Mouse (Mus musculus) kidney, adult 11 months (tissue): ENCODE results near the gene Olfr339.
"Not testable (repeated sequence)": the region's sequence is repeated elsewhere in the genome, so short reads cannot be mapped to it uniquely, and the experiment has no call there.

Experiments used
- DNase-seq: peaks from one replicate; pipeline ENCODE4 v3.0.0; 2022

Gene Olfr339

GRCm38 (mm10) chr2:36418647-36419046 is at the start of gene Olfr339:
Gene Olfr339 (plus strand): TSS chr2:36418947.
- DNase-seq, result no peak

- DNase-seq, result no peak
These were observed 45.5 kb upstream of the Olfr339 start, which contains the start of gene Olfr338 for GRCm38 (mm10) chr2:36373219-36373618. Gene Olfr338 (plus strand): TSS chr2:36373519.

GRCm38 (mm10) chr2:36415174-36415573 is 3.6 kb upstream of the Olfr339 start:
- not testable (repeated sequence) for DNase-seq

GRCm38 (mm10) chr2:36415591-36415990 is 3.2 kb upstream of the Olfr339 start:
- DNase-seq, result not testable (repeated sequence)

GRCm38 (mm10) chr2:36452287-36452686 is 33.5 kb downstream of the Olfr339 start, which contains the start of gene Olfr340:
Gene Olfr340 (plus strand): TSS chr2:36452587.
- no peak for DNase-seq

GRCm38 (mm10) chr2:36473634-36474033 is 54.9 kb downstream of the Olfr339 start:
- DNase-seq, result no peak
